Mouse (Mus musculus) MEL-GATA-1-ER (cell line): Measurements from ENCODE around the gene Nat9.

Source experiments
- DNase-seq: peaks from one replicate; pipeline ENCODE4 v3.0.0-alpha.2; 2012; ENCODE audit warnings: low read depth; ENCODE audit errors: extremely low read depth

Nat9 gene

DNA sequence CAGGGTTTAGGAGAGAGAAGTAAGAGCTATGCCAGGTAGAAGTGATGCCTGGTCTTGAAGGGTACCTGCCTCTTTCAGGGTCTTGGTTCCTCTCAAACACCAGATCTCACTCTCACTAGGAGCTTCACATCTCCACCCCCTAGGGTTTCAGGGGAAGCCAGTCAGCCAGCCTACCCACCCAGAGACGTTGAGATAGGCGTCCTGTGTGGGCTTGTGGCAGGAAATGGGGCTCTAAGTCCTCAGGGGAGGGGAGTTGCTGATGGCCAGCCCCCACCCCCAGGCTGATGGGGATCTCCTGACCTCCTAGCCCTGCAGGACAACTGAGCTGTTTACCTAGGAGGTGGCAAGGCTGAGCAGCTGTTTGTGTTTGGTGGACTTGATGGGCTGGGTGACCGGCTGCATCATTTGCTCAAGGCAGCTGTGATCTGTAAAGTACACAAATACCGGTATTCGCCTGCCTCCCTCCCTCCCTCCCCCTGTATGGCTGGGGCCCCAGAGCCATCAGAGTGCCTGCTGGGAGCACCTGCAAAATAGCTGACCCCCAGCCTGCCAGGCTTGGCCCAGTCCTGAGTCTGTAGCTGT lies 32.5 kb downstream of the Nat9 start:
- no peak for DNase-seq

DNA sequence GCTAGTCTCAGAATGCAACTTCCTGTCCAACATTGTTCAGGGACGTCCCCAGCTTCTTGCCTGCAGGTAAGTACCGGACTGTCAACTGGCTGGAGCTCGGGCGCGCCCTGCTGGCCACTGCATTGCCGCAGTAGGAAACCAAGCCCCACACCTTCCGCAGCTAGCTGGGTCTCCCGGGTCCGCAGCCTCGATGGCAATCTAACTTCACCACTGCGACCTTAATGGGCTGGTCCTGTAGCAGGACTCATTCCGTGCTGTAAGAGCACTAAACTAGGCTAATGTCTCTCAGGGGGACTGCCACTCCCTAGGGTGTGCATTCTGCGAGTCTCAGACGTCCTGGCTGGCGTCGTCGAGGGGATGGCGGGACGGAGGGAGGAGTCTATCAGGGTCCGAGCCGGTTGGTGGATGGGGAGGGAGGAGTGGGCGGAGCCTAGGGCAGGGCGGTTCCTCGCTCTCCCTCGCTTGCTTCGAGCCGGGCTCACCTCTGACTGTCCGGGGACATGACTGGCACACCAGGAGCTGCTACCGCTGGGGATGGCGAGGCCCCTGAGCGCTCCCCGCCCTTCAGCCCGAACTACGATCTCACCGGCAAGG lies 33.9 kb downstream of the Nat9 start:
- peak; percentile 86 for DNase-seq

DNA sequence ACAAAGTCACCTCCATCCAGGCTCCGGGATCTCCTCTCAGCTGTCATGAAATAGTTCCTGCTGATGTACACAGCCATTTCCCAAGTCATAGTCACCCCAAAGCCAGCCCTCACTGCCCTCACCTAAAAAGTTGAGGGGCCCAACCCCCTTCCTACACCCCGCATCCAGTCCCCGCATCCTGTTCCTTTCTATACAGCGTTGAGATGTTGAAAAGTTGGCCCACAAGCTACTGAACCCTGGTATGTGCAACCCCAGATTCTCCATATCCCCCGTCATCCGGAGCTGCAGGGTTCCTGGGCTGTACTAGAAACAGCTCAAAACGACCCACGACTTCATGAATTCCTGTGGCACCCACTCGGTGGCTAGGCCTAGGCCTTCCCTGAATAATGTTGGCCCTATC lies 34.6 kb downstream of the Nat9 start:
- DNase-seq: no peak

DNA sequence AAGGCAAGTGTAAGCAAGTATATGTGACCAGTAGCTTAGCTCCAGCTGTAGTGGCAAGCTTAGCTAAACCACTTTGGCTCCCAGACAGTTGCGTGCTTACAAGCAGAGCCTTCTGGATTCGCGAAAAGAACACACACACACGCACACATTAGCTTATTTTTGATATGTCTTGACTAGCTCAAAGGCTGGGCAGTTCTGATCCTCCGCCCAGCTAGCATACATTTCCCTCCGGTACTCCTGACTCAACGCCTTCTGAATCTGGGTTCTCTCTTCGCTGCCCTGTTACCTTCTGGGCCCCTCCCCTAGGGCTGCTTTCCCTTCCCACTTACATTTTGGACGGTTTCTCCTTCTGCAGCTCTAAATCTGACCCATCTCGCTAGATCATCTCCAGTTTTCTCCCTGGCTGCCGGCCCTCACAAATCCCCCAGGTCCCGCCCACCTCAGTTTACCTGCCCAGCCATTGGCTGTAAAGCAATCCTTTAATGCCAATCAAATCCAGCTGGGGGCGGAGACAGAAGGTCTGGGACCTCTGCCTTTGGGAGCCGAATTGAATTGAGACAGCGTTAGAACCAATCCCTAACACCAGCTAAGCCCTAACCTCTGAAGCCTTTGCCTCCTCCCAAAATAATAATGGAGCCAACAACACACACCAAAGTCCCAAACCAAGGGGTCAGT lies 35.8 kb downstream of the Nat9 start:
- DNase-seq: peak; percentile 73

DNA sequence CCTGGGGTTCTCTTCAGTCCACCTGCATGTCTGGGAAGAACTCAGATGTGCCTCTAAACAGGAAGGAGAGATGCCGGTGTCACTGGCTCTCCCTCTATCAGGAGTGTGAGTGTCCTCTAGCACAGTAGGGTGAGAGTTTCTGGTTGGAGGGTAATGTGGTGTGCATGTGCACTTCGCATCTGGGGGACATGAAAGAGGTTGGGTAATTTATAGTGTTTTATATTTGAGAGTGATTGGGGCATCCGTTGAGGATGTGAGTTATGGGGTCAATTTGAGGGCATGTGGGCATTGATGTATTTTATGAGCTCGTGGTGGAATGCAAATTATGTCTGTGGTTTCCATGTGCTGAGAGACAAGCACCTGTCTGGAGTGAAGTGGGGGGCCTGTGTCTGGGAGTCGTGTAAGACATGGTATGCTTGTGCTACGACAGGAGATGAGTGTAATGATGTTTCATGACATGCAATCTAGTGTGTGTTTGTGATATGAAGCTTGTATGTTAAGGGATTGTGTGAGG lies 36.9 kb downstream of the Nat9 start:
- DNase-seq: no peak

DNA sequence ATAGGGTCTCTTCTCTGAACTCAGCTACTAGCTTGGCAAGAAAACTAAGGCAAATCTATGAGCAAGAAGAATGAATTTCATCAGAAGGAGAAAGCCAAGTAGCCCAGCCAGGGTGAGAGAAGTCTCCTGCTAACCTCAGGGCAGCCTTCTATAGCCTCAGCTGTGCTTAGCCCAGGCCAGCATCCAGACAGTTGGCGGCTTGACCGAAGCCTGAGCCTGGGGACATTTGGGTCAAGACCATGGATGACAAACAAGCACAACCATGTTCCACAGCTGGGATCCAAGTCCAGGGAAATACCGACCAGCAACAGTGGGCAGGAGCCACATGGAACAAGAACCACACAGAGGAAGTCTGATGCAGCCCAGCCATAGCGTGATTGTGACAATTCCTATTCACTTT lies 39.8 kb downstream of the Nat9 start:
- DNase-seq: no peak

DNA sequence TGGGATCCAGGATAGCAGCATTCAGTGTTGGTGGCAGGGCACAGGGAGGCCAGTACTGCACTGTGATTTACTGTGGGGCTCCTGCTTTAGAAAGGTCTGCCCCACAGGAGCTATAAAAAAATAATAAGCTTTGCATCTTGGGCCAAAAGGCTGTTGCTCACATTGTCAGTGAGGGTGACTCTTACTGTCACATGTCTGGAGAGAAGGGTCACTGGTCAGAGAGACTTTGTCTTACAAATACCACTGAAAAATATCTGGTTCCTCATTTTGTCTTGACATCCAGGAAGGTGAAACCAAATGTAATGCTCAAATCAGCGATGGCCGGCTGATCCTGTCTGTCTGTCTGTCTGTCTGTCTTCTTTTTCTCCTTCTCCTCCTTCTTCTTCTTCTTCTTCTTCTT lies 45.7 kb downstream of the Nat9 start:
- no peak for DNase-seq

DNA sequence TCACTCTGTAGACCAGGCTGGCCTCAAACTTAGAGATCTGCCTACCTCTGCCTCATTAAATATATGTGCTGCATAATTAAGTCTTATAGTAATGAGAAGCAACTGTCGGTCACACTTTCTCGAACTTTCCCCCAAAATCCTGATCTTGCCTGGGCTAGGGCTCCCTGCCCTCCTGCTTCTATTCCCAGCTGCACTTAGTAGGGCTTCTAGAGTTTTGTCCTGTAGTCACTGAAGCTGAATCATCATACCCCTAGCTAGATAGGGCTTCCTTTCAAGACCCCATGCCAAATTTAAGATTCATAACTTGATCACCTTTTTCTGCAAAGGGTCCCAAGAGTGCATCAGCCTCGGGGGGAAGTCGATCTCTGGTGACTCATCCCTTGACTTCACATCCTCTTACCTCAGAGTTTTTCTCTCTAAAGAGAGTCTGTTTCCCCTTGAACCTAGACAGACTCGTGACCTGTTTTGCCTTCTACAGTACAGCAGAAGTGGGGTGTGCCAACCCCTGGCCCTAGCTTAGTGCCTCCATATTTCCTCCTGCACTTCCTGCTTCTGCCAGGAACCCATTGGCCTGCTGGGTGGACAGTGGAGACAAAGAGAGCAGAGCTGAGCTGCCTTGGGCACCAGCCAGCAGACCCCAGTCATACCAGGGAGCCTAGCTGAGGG lies 48.9 kb downstream of the Nat9 start:
- no peak for DNase-seq

DNA sequence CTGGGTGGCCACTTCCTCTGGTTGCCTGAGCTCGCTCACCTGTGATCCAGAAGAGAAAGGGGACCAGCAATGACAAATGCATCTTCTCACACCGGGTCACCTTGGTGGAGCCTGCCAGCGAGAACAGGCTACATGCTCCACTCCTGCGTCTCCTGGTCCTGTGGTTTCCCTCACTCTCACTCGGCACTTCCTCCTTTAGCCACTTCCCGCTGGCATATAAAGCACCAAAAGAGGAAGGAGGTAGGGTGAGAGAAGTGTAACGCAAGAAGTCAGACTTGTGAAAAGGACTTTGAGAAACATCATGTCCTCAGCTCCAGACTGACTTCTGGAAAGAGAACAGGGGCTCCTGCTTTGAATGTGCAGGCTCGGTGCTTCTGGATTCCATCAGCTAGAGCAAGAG lies 53.9 kb downstream of the Nat9 start, which contains the start of gene Cd300lf:
Gene Cd300lf, minus strand, starts transcription at position 193 of the 400 bp plus-strand sequence.
- peak; percentile 89 for DNase-seq
